Mouse (Mus musculus) v-Abl transformed pro-B cells (cell line): ENCODE results near the gene Vstm2b.

Experiments used
- in situ Hi-C, 2 experiments: fragments of 400-800 bp; cut with MboI; formaldehyde crosslinking; loops; one replicate each; pipeline ENCODE4 v1.15.1; 2025; ENCODE audit not compliant: unreplicated experiment in 2 of 2

Vstm2b gene

DNA sequence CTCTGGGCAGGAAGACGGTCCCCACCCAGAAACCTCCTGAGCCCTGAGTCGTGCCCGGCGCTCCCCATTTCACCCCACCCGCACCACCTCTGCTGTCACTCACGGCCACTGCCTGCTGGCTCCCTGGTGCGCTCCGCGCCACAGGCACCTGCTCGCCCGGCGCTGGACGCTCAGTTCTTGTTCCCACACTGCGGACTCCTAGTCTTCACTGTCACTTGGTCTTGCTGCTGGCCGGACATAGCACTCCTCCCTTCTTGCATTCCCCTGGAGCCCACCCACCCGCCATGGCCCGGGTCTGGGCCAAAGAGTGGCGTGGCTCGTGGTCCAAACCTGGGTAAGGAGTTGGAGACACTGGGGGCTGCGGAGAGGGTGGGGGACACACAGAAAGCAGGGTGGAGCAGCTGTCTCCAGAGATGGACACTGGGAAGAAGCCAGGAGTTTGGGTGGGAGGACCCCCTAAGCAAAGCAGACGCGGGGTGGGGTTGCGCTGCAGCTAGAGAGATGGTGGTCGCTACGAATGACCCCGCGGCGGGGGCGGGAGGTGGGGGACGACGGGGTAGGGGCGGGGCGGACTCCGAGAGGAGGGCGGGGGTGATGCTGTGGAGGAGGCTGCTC is at the start of gene Vstm2b:
Vstm2b (plus strand) TSS at position 233 of the 615 bp plus-strand sequence.
- in situ Hi-C loops = no loop called here

DNA sequence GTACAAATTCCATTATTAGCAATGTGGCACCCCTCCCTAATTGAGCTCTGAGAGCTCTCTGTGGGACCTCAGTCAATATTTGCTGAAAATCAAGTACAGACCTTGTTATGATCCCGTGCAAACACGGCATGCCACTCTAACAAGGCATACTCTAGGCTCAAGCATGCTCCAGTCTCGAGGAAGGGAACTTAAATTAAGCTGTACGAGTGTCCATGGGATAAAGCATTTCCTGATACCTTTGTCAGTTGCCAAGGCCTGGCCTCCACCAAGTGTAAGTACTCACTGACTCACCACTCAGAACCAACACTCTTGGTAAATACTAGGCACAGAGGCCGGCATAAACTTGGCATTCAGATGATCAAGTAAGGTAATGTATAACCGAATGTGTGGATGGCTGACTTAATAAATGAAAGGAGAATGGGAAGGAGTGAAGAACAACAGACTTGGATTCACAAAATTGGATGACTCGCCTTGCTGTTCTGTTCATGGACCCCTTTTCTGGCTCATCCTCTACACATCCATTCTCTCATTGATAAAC is 42.0 kb upstream of the Vstm2b start:
- in situ Hi-C loops = no loop called here

DNA sequence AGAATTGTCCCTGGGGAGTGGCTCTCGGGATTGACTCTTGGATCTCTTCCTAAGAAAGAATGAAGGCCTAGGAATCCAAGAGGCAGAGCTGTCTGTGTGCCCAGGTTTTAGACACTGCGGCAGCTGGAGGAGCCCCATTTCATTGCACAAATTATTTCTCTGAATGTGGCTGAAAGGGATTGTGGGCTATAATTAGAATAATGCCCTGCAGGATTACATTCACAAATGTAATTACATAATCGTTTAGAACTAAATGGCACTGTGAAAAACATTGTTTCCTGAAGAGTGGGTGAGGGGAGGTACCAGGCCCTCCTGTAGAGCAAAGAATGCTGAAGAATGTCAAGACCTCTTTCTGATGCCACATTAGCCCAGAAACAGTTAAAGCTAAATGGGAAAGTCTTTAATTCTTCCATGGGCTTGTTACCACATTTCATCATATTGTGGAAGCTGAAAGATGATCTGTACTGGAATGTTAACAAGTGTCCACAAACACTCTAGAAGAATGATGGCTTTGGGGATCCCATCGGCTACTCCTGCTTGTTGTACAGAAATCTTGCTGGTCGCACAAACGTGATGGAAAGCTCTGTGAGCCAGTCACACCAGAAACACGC is 24.6 kb upstream of the Vstm2b start:
- in situ Hi-C loops = no loop called here

DNA sequence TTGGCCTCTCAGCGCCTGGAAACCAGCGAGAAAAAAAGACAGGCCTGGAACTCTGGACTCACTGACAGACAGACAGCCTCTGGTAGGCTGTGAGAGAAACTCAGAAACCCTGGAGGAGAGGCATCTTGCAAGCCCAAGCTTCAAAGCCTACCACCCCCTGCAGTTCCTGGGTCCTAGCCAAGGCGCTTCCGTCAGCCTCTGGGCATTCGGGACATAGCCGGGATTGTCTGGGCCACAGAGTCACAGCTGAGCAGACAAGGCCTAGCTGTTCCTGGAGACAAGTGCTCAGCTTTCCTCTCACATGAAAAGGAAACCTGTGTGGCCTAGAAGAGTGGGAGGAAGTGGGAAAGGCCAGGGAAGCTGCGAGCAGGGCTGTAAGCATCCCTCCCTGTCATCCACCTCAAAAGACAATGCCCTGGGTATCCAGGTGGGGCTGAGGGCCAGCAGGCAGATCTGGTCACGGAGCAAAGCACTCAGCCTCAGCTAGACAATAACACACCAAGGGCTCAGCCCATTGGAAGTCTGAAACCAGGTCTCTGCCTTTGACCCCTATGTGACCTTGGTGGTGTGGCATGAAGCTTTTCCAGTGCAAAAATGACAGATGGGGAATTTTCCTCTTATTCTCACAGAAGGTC is 13.2 kb upstream of the Vstm2b start:
- in situ Hi-C loops = no loop called here

DNA sequence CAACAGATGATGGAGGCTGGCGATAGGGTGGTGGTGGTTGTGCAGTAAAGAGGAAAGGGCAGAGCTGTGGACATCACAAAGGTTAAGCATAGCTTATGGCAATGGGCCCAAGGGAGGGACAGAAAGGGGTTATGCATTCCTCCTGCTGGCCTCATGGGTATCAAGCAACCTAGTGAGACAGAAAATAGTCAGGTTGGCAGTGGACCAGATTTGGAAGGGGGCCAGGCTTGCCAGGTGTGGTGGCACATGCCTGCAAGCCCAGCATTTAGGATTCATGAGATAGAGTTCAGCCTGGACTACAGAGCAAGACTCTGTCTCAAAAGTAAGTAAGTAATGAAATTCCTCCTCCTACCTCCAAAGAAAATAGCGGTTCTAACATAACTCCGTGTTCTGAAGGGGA is 9.8 kb upstream of the Vstm2b start:
- in situ Hi-C loops = no loop called here

DNA sequence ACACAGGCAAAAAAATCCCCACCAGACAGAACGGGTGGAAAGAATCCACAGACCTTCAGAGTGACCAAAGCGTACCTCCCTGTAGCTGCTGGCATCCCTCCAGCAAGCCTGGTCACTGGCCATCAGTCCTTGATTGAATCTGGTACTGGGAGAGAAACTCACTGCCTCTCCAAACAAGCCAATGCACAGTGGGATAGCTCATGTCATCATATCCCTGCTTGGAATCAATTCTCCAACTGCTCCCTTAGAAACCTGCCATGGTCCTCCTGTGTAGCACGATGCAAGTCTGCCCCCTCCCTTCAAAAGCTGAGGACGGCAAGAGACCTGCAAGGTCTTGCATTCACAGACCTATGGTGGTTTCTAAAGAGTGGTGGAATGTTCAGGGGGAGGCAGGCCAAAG is 1.2 kb upstream of the Vstm2b start:
- in situ Hi-C loops = no loop called here

DNA sequence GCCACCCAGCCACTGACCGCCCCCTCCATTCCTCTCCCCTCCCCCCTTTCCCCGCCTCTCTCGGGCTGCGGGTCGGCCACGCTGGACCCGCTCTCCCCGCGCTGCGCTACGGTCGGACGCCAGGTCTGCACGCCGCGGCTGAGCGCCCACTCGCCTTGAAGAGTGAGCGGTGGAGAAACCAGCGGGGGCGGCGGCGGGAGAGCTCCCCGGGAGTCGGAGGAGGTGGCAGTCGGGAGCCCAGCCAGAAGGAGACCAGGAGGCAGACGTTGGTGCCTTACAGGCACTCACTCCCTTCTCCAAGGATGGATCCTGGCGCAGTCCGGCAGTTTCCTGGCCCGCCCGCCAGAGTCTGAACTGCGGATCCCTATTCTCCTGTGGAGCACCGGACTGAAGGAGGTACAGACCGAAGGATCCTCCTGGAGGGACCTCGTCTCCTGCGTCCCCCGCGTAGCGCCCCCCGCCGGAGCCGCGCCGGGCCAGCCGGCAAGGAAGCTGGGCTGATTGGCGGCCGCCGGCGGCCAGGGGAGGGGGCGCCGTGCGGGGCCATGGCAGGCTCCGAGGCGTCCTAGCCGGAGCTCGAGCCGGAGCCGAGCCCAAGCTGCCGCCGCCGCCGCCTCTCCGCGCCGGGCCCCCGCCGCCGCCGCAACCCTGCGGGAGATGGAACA is 715 bp downstream of the Vstm2b start:
- in situ Hi-C loops = no loop called here

DNA sequence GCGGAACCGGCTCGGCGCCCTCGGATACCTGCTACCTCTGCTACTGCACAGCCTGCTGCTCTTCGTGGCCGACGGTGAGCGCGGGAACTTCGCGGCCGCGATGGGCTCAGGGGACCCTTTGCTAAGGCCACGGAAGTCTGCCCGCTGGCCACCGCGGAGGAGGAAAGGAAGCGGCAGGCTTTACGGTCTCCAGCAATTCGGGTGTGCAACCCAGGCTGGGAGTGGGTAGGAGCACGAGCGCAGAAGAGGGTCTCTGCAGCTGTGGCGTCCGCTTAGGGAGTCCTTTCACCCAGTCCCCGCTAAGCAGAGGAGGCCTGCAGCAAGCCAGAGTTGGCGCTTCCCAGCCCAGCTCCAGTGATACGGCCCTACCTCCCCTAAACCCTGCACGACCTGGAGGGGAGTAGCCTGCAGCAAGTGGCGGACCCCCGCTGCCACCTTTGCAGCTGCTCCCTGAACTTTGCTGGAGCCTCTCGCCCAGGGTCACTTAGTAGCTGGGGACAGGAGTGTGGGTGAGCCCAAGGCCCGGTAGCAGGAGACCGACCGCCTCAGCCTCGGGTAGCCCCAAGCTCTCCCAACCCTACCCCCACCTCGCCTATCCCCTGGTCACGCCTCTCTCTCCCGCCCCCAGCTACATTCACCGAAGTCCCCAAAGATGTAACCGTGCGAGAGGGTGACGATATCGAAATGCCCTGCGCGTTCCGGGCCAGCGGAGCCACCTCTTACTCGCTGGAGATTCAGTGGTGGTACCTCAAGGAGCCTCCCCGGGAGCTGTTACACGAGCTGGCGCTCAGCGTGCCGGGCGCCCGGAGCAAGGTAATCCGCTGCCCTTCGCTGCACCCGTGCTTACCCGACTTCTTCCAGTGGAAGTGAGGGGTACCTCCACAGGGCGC is 1.5 kb downstream of the Vstm2b start:
- in situ Hi-C loops = no loop called here

DNA sequence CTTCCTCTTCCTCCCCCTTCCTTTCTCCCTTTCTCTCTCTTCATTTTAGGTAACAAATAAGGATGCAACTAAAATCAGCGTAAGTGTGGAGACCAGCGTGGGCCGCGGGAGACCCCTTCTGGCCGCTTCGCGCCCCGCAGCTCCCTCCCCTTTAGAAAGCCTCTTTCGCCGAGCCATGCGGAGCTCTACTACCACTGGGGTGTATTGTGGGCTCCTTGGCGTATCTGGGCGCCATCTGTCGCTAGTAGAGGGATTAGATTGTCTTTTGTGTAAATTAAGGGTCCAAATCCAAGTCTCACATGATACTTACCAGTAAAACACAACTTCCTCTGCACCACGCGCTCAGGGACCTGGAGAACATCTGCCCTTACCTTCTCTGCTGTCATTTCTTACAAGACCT is 3.1 kb downstream of the Vstm2b start:
- in situ Hi-C loops = no loop called here

DNA sequence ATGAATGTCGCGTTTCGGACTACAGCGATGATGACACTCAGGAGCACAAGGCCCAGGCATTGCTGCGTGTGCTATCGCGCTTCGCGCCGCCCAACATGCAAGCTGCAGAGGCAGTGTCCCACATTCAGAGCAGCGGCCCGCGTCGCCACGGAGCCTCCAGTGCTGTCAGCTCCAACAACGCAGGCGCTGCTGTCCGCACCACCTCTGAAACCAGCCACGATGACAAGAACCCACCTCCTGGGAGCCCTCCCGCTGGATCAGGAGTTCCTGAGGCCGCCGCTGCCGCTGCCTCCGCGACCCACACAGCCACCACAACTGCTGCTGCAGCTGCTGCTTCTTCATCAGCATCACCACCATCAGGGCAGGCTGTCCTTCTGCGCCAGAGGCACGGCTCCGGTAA is 4.4 kb downstream of the Vstm2b start:
- in situ Hi-C loops = no loop called here

DNA sequence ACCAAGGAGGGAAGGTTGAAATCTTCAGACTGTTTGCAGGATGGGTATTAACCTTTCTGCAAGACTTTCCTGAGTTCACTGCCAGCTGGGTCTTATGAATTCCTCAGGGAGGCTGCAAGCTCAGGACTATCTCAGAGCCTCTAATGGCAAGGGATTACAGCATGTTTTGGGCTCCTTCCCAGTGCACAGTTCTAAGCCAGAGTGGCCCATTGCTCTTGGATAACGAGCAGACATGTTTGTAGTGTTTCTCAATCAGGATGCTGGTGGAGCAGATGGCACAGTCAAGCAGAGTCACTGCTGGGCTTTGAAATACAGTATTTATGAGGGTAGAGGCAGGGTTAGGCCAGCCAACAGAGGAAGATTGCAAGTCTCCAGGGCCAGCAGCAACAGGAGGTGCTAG is 8.4 kb downstream of the Vstm2b start:
- in situ Hi-C loops = no loop called here

DNA sequence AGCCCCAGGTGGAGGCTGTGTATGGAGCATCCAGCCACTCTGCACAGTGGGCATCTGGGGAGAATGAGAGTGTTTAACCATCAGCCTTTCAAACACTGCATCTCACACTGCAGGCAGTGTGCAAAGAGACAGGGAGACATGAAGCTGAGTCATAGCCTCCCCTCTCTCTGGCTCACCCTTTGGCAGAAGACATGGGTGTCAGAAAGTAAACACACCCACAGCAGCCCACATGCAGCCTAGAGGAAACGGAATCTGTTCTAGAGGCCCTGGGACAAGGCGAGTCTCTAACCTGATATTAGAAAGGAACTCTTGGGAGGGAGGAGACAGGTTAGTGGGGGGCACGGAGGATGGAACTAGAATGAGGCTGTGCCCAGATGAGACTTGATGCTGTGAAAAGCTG is 18.6 kb downstream of the Vstm2b start:
- in situ Hi-C loops = no loop called here

DNA sequence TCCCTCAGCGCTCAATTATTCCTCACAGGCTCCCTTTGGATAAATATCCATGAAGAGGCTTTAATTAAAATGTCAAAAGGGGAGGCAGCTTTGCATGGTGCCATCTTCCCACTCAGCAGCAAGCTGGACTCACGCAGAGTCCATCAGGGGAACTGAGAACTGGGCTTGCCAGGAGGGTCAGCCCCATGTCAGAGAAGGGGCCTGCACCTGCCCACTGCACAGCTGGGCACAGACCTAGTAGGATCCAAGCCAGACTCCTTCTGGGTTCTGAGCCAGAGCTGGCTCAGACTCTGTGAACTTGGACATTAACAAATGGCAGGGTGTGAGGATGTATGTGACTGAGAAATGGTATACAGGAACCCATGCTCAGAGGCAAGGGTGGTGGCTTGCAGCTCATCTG is 22.0 kb downstream of the Vstm2b start:
- in situ Hi-C loops = no loop called here

DNA sequence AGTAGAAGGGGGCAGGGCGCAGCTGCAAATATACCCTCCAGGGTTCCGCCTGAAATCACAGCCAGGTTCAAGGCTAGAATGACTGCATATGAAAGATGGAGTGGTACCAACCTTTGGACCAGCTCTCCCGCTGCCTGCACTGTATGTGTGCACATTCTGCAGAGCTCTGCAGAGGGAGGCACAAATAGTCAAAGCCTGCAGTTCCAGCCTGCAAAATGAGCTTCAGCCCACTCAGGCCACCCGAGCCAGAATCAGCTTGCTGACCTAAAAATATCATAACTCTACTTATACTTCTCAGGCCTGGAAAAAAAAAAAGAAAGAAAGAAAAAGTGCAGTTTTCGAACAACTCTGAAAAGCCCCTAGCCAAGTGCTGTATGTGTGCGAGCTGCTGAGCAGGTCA is 23.2 kb downstream of the Vstm2b start:
- in situ Hi-C loops = no loop called here

DNA sequence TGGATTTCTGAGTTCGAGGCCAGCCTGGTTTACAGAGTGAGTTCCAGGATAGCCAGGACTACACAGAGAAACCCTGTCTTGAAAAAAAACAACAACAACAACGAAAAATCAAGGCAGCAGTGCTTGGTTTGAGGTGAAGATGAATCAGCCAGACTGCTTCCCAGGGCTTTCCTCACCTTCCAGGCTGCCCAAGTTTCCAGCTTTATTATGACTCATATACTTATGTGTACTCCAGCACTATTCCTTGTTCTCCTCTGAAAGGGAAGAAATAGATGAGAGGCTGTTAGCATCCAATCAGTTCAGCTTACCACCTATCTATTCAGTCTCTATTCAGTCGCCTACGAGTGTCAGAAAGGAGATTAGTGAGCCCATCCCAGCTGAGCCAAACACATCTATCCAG is 24.7 kb downstream of the Vstm2b start:
- in situ Hi-C loops = no loop called here

DNA sequence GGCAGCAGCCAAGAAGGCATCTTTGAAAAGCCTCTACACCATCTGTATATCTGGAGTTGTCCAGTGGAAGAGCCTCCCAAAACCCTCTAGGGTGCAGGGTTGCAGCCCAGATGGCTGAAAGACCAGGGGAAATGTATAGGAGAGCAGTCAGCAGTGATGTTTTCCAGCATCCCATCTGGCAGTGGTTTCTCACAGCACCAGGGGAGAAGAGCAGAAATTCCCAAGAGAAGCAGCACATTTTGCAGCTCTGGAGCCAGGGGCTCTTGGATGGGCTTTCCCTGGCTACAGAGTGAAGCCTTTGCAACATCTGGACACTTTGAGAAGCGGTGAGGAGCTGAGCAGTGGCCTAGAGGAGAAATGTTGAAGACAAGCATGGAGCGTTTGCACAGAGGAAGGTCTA is 30.3 kb downstream of the Vstm2b start:
- in situ Hi-C loops = no loop called here

DNA sequence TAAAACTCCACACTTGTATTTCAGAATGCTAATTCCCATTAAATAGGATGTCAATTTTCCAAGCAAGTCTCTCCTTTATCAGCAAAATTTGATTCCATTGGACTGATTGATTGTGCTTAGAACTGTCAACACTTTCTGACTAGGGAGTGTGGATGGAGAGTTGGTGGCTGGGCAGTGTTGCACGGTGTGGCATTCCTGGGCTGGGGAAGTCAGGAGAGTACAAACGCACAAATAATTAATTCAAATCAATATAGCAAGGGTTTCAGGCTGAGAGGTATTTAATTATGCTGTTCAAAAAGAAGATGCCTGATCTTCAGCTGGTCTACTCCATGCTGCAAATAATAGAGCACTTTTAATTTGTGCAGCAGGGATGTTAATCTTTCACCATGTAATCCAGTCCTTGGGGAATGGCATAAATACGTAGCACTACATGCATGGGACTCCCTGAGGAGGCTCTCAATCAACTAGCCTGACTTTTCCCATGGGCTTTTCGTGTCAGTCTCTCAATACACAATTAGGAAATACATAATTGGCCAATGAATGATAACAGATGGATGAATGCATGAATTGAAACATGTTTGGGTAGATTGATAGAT is 38.6 kb downstream of the Vstm2b start:
- in situ Hi-C loops = no loop called here

DNA sequence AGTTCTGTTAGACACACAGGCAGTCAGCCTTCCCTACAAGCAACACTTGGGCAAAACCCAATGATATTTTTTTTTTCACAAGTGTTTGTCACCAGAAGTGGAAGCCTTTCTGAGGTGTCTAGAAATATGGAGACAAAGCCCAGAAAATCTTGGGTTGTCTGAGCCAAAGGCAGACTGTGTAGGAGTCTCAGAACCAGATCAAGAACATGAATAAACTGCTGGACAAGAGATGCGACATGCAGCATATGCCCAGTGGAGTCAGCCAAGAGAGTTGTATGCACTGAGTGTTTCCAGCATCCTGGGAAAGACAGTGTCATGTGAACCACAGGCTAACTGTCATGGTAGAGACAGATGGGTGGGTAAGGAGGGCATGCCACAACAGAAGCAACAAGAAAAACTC is 41.2 kb downstream of the Vstm2b start:
- in situ Hi-C loops = no loop called here

DNA sequence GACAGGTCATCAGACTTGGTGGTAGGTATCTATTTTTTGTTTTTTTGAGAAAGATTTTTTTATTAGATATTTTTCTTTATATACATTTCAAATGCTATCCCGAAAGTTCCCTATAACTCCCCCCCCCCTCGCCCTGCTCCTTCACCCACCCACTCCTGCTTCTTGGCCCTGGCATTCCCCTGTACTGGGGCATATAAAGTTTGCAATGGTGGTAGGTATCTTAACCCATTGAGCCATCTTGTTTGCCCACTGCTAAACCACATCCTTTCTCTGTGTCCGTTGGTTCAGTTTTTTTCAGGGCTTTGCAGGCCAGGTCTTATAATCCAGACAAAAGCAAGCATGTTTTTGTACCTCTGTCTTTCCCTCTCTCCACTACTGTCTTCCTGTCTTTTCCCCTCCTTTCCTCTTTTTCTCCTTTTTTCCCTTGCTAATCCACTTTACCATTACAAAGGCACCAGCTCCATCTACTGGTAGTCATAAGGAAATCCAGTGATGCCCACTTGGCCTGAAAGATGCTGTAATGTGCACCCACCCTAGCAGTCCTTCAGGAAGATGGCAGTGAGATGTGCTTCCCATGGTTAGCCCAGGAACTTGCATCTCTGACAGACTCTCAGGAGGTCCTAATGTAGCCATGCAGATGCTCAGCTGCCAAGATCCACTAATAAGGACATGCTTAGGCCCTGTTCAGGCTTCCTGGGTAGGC is 44.3 kb downstream of the Vstm2b start:
- in situ Hi-C loops = no loop called here
